ENCODE assay signal across 8 mouse cellular contexts in genomic region chr10:42942300-42942699, GRCm38 (mm10).
DNase-seq lines count a peak whose midpoint lies in the region; ATAC-seq and TF ChIP-seq lines count a peak whose summit lies in the region.

No protein-coding gene starts in this region.

- no peak for TF ChIP-seq EP300 in heart, postnatal 0 days (IDR thresholded peaks at IDR 0.05; ENCODE audit: low read depth)

- no peaks in the 10 kb centered on the region for H3K9me3 ChIP-seq in heart, postnatal 0 days (replicated peaks; ENCODE audit: control insufficient read depth, low read length)
- H3K9me3 ChIP-seq in hindbrain, embryonic 16.5 days (ENCODE audit: control insufficient read depth, low read length): no peaks in the 10 kb centered on the region

- H3K27me3 ChIP-seq in heart, postnatal 0 days (ENCODE audit: control insufficient read depth, insufficient read depth, low read length): no peaks in the 10 kb centered on the region
- no peaks in the 10 kb centered on the region; the same call in 1 of the 2 replicates for H3K27me3 ChIP-seq in hindbrain, embryonic 16.5 days (replicated peaks; ENCODE audit: control insufficient read depth, insufficient read depth, low read length)

- H3K36me3 ChIP-seq in heart, postnatal 0 days (replicated peaks; ENCODE audit: control insufficient read depth, insufficient read depth, low read length): no peaks in the 10 kb centered on the region
- H3K36me3 ChIP-seq in hindbrain, embryonic 16.5 days (ENCODE audit: control insufficient read depth, insufficient read depth, low read length): no peaks in the 10 kb centered on the region

- 92% methylated on average over 3 of the region's 3 CpGs for WGBS in heart, postnatal 0 days
- WGBS in hindbrain, embryonic 16.5 days: 95% methylated on average over 3 of the region's 3 CpGs

- H3K4me1 ChIP-seq in heart, postnatal 0 days (ENCODE audit: control insufficient read depth, insufficient read depth): no peaks in the 10 kb centered on the region
- H3K4me1 ChIP-seq in hindbrain, embryonic 16.5 days (ENCODE audit: control insufficient read depth, insufficient read depth, low read depth, low read length): peaks cover 7% of the 10 kb centered on the region

- no peak overlapping the region for H3K27ac ChIP-seq in heart, postnatal 0 days (ENCODE audit: low read depth)
- 0 out of 2 replicates have a peak overlapping the region, but pooled peaks have one; percentile 13 for H3K27ac ChIP-seq in hindbrain, embryonic 16.5 days (ENCODE audit: low read depth, low read length)

- no peak for ATAC-seq in heart, postnatal 0 days (ENCODE audit: insufficient read depth, low read depth)
- ATAC-seq in hindbrain, embryonic 16.5 days: no peak

- peak; percentile 34 for TF ChIP-seq CTCF in heart, postnatal 0 days (IDR thresholded peaks at IDR 0.05; ENCODE audit: low read depth)

- intact Hi-C loops in heart, postnatal 36 days (cut with DNase I): loop anchor here (1.0 to 5.0 kb wide), 3 partner anchors 100 to 245 kb away; no protein-coding TSS in a partner anchor

- H3K4me3 ChIP-seq in heart, postnatal 0 days (ENCODE audit: low read depth, low read length): no peak overlapping the region
- no peak overlapping the region for H3K4me3 ChIP-seq in hindbrain, embryonic 16.5 days (ENCODE audit: low read length)

- no peak overlapping the region for H3K9ac ChIP-seq in heart, postnatal 0 days (replicated peaks; ENCODE audit: low read depth, low read length)
- no peak overlapping the region for H3K9ac ChIP-seq in hindbrain, embryonic 16.5 days (ENCODE audit: low read depth, low read length)

- H3K4me2 ChIP-seq in heart, postnatal 0 days (ENCODE audit: low read depth, low read length): peak overlapping the region; percentile 3; the same call in 1 of the 2 replicates
- H3K4me2 ChIP-seq in hindbrain, embryonic 16.5 days (ENCODE audit: low read length): no peak overlapping the region

- DNase-seq in heart, postnatal 0 days (ENCODE audit: low spot score): no peak
- no peak for DNase-seq in heart, postnatal 36 days
- peak; percentile 37 for DNase-seq in right cerebral cortex, postnatal 4 days
- DNase-seq in right cerebral cortex, postnatal 10 days (ENCODE audit: low spot score in 2 of 2): no peak
- peak; percentile 32 for DNase-seq in thymus, postnatal 25 days
- DNase-seq in MN1 (ENCODE audit: low spot score): no peak
- no peak for DNase-seq in layer of hippocampus, postnatal 10 days (ENCODE audit: low spot score in 2 of 2)

Comparison
In these comparisons a context has a peak if more than half of its experiments do, and no peak if none do; other contexts are left out.
1. DNase-seq: peak in right cerebral cortex, postnatal 4 days (single experiment) and thymus, postnatal 25 days (single experiment); none in heart, postnatal 0 days (single experiment), heart, postnatal 36 days (0 of 2), right cerebral cortex, postnatal 10 days (0 of 2), MN1 (single experiment) and layer of hippocampus, postnatal 10 days (0 of 2).